11 mouse cellular contexts compared by ENCODE assay signal in genomic region chrX:17724990-17725779, GRCm38 (mm10).
DNase-seq lines count a peak whose midpoint lies in the region; ATAC-seq and TF ChIP-seq lines count a peak whose summit lies in the region.
"Had no signal": no experiment of that assay in that cellular context is flagged by ENCODE, and none has a peak within 500 bp of the region (broad histone marks: within the 10 kb centered on the region; RNA-seq: fewer than 3 reads in every experiment).

No protein-coding gene starts in this region.

- no peak for TF ChIP-seq EP300 in liver, postnatal 0 days (IDR thresholded peaks at IDR 0.05; ENCODE audit: low read depth)

- DNase-seq in ZHBTc4 (ENCODE audit: low read depth, low spot score) = peak; percentile 89
- DNase-seq in cerebellum, adult 8-10 months = peak; percentile 2
- DNase-seq in liver, postnatal 0 days = no peak

- no peak for TF ChIP-seq CTCF in liver, postnatal 0 days (IDR thresholded peaks at IDR 0.05; ENCODE audit: low read depth)

- no peaks in the 10 kb centered on the region for H3K27me3 ChIP-seq in forebrain, embryonic 15.5 days
- H3K27me3 ChIP-seq in midbrain, embryonic 13.5 days = no peaks in the 10 kb centered on the region
- no peaks in the 10 kb centered on the region for H3K27me3 ChIP-seq in liver, postnatal 0 days (ENCODE audit: insufficient read depth, low read length)
- H3K27me3 ChIP-seq: embryonic facial prominence, embryonic 12.5 days; heart, embryonic 13.5 days had no signal

- H3K36me3 ChIP-seq in forebrain, embryonic 15.5 days = no peaks in the 10 kb centered on the region
- H3K36me3 ChIP-seq in midbrain, embryonic 13.5 days = no peaks in the 10 kb centered on the region
- no peaks in the 10 kb centered on the region for H3K36me3 ChIP-seq in liver, postnatal 0 days (replicated peaks; ENCODE audit: insufficient read depth, low read length)
- H3K36me3 ChIP-seq: embryonic facial prominence, embryonic 12.5 days; heart, embryonic 13.5 days had no signal

- no peak overlapping the region for H3K27ac ChIP-seq in forebrain, embryonic 15.5 days (replicated peaks)
- no peak overlapping the region for H3K27ac ChIP-seq in midbrain, embryonic 13.5 days
- no peak overlapping the region for H3K27ac ChIP-seq in liver, postnatal 0 days (ENCODE audit: low read depth)
- H3K27ac ChIP-seq: embryonic facial prominence, embryonic 12.5 days; heart, embryonic 13.5 days; macrophage had no signal

- H3K4me2 ChIP-seq in forebrain, embryonic 15.5 days (replicated peaks) = no peak overlapping the region
- H3K4me2 ChIP-seq in midbrain, embryonic 13.5 days (replicated peaks) = no peak overlapping the region
- no peak overlapping the region for H3K4me2 ChIP-seq in liver, postnatal 0 days (ENCODE audit: low read depth, low read length)
- H3K4me2 ChIP-seq: embryonic facial prominence, embryonic 12.5 days; heart, embryonic 13.5 days had no signal

- ATAC-seq in forebrain, embryonic 15.5 days (replicated peaks) = peak; percentile 88
- ATAC-seq in midbrain, embryonic 13.5 days = peak; percentile 91
- no peak for ATAC-seq in CD4-positive, CD25-positive, alpha-beta regulatory T cell, adult 4 months
- ATAC-seq in granulocyte monocyte progenitor cell, adult 5-6 weeks (replicated peaks; ENCODE audit: poor library complexity, severe bottlenecking) = no peak
- no peak for ATAC-seq in liver, postnatal 0 days
- ATAC-seq: Patski had no signal

- no peak overlapping the region for H3K4me3 ChIP-seq in forebrain, embryonic 15.5 days
- no peak overlapping the region for H3K4me3 ChIP-seq in midbrain, embryonic 13.5 days (replicated peaks)
- H3K4me3 ChIP-seq in liver, postnatal 0 days (ENCODE audit: low read depth, low read length) = no peak overlapping the region
- H3K4me3 ChIP-seq: embryonic facial prominence, embryonic 12.5 days; heart, embryonic 13.5 days had no signal

- H3K4me1 ChIP-seq in forebrain, embryonic 15.5 days = no peaks in the 10 kb centered on the region
- 0 out of 2 replicates have a peak, but pooled peaks cover 6% of the 10 kb centered on the region for H3K4me1 ChIP-seq in midbrain, embryonic 13.5 days (replicated peaks)
- no peaks in the 10 kb centered on the region for H3K4me1 ChIP-seq in liver, postnatal 0 days (ENCODE audit: insufficient read depth)
- H3K4me1 ChIP-seq: embryonic facial prominence, embryonic 12.5 days; heart, embryonic 13.5 days had no signal

- WGBS in forebrain, embryonic 15.5 days = 25% methylated on average over 7 of the region's 7 CpGs
- 33% methylated on average over 6 of the region's 7 CpGs for WGBS in midbrain, embryonic 13.5 days
- WGBS in liver, postnatal 0 days (ENCODE audit: insufficient replicate concordance) = 61% methylated on average over 6 of the region's 7 CpGs

- no peak overlapping the region for H3K9ac ChIP-seq in forebrain, embryonic 15.5 days (replicated peaks)
- no peak overlapping the region for H3K9ac ChIP-seq in midbrain, embryonic 13.5 days (replicated peaks)
- no peak overlapping the region for H3K9ac ChIP-seq in liver, postnatal 0 days (replicated peaks)
- H3K9ac ChIP-seq: embryonic facial prominence, embryonic 12.5 days; heart, embryonic 13.5 days had no signal

- H3K9me3 ChIP-seq in forebrain, embryonic 15.5 days = no peaks in the 10 kb centered on the region
- H3K9me3 ChIP-seq in midbrain, embryonic 13.5 days = no peaks in the 10 kb centered on the region
- no peaks in the 10 kb centered on the region for H3K9me3 ChIP-seq in liver, postnatal 0 days (ENCODE audit: low read length)
- H3K9me3 ChIP-seq: embryonic facial prominence, embryonic 12.5 days; heart, embryonic 13.5 days had no signal

Comparison
In these comparisons a context has a peak if more than half of its experiments do, and no peak if none do; other contexts are left out.
1. ATAC-seq: peak in forebrain, embryonic 15.5 days (single experiment) and midbrain, embryonic 13.5 days (single experiment); none in CD4-positive, CD25-positive, alpha-beta regulatory T cell, adult 4 months (single experiment), granulocyte monocyte progenitor cell, adult 5-6 weeks (single experiment) and liver, postnatal 0 days (single experiment).